Mouse (Mus musculus): ENCODE measurements around the gene Tsc22d4.

Gene Tsc22d4

GRCm38 (mm10) chr5:137745214-137746171, at the start of gene Tsc22d4:
Gene Tsc22d4, plus strand, starts transcription at chr5:137745730.
- peak; percentile 95 to 97 for DNase-seq

- DNase-seq: no peak
Measured at GRCm38 (mm10) chr5:137695930-137696329, 49.6 kb upstream of the Tsc22d4 start.

DNA sequence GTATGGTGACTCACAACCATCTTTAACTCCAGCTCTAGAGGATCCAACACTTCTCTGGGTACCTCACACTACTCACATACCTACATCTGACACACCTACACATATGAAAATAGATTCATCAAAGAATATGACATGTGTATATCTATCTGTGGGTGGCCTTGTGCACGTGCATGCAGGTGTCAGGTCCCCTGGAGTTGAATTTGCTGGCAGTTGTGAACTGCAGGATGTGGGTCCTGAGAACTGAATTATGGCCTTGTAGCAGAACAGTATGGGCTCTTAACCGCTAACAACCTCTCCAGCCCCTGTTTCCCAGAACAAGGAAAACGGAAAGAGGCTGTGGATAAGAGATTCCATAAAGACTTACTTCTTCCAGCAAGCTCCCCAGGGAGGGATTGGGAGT, 46.5 kb upstream of the Tsc22d4 start:
- peak in 1 of 2 experiments; percentile 55 for DNase-seq

GRCm38 (mm10) chr5:137699850-137700249, 45.7 kb upstream of the Tsc22d4 start:
- no peak for DNase-seq

DNA sequence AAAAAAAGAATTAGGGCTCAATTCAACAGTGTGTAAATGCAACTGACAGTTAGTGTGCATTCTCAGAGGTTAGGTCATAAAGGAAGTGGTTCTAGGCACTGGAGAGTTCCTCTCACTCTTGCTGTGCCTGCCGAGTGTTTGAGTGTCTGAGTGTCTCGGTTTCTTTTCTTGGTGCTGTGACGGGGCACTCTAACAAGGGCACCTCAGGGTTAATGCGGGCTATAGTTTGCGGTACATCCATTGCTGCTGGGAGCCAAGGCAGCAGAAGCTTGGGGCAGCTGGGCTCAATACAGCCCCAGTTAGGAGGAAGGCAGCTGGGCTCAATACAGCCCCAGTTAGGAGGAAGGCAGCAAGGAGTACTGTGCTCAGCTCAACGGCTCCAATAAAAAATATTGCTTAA, 40.3 kb upstream of the Tsc22d4 start:
- peak; percentile 39 to 60 for DNase-seq

- peak; percentile 76 to 84 for DNase-seq
Measured at GRCm38 (mm10) chr5:137706913-137707633, 38.5 kb upstream of the Tsc22d4 start.

DNA sequence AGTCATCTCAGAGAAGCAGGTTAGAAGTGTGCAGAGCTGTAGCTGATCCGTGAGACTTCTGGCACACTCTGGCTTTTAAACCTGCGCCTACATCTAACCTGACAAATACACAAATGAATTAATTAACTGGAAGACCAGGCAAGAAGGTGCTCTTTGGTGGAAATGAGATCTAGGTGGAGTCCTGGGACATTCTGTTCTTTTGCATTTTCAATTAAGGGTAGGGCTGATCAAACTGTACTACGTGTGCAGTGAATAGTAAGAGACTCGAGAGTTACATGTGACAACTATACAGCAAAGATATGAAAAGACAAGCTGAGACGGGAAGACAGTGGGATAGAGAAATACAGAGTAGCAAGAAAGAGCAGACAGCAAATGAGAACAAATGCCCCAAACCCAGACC, 32.1 kb upstream of the Tsc22d4 start:
- no peak for DNase-seq

DNA sequence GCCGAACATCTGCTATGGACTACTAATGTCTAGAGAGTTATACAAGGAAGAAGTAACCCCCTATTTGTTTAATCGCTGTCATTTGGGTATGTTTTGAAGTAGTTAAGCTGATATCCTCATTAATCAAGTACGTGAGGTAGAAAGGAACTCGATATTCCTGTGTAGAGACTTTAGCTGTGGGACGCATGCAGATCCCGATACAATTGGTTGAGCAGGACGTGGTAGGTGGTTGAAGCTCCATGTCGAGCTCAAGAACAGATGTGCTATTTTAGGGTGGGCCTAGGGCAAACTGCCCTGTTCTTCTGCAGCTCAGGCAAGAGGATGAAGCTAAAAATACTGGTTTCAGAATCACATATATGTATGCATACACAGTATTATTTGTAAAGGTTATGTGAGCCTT, 29.8 kb upstream of the Tsc22d4 start:
- no peak for DNase-seq

DNA sequence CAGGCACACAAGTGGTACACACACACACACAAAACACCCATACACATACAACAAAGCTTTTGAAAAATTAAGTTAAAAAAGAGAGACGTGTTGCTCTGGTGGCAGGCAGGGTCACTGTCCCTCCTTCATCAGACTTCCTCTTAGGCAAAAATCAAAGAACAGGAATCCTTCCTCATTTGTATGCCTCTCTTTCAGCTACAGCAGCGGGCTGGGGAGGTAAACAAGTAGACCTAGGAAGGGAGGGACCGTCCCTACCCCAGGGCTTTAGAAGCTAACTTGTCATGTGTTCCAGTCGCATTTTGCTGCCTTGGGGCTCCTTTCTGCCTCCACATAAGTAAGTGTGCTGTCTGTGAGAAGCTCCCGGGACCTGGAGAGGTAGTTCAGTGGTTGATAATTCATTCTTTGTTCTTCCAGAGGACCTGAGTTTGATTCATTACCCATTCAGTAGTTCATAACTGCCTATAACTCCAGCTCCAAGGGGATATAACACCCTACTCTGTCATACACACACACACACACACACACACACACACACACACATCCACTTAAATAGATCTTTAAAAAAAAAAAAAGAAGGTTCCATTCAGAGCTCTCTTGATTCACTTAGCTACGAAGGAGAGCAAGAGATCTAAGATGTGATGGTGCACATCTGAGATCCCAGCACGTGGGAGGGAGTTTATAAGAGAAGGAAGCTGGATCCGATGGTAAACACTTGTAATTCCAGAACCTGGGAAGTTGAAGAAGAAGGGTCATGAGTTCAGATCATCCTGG, 27.3 kb upstream of the Tsc22d4 start:
- DNase-seq: no peak

- no peak for DNase-seq
Measured at GRCm38 (mm10) chr5:137719088-137719487, 26.4 kb upstream of the Tsc22d4 start.

GRCm38 (mm10) chr5:137720558-137721164, 24.9 kb upstream of the Tsc22d4 start:
- peak; percentile 56 to 78 for DNase-seq

- no peak for DNase-seq
Measured at GRCm38 (mm10) chr5:137723840-137724239, 21.7 kb upstream of the Tsc22d4 start.

GRCm38 (mm10) chr5:137726767-137727166, 18.8 kb upstream of the Tsc22d4 start:
- DNase-seq: no peak

GRCm38 (mm10) chr5:137733638-137734288, 11.8 kb upstream of the Tsc22d4 start:
- DNase-seq: no peak

DNA sequence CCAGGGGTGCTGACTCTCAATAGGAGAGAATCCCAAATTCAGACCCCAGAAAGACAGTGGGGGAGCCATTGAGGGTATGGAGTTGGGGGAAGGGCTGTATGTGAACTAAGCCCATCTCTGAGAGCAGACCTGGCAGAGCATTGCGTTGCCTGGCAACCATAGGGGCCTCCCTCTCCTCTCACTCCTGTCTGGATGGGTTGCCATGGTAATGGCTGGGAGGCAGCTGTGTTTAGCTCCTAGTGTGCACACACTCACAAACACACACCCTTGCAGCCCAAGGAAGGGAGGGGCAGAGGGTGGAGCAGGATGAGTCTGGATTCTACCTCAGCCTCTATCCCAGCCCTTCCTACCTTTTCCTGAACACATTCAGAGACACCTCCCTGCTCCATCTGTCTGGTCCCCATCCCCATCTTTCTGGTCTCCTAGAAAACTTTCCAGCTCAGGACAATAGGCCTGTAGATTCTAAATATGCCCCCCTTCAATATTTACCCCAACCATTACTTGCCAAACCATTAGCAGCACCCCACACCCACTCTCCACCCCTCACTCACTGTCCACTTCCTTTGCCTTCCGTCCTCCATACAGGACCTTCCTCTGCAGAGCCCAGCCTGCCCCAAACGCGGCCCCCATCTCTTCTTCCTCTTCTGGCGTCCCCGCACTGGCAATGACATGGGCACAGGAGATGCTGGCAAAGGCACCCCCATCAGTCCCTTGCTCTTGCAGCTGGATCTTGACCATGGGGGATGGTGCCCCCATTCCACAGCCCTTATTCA, 11.1 kb upstream of the Tsc22d4 start:
- DNase-seq: no peak

- DNase-seq: no peak
Measured at GRCm38 (mm10) chr5:137737400-137737940, 8.1 kb upstream of the Tsc22d4 start.

- DNase-seq: no peak
Measured at GRCm38 (mm10) chr5:137738516-137738915, 7.0 kb upstream of the Tsc22d4 start.

DNA sequence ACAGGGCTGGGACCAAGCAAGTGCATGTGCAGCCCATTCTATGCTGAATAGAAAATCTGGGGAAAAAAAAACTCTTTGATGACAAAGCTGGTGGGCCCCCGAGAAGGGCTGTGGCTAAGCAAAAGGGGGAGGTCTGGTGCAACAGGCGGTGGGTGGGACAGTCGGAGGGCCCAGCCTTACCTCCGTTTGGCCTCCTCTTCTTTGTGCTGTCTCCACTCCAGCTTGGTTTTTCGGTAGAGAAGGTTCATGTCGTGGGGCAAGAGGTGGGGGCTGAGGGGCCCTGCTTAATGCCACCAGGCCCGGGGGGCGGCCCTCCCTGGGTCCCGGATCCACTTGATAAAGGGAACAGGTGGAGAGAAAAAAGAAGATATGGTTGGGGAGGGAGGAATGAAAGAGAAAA, 6.1 kb upstream of the Tsc22d4 start:
- DNase-seq: no peak

DNA sequence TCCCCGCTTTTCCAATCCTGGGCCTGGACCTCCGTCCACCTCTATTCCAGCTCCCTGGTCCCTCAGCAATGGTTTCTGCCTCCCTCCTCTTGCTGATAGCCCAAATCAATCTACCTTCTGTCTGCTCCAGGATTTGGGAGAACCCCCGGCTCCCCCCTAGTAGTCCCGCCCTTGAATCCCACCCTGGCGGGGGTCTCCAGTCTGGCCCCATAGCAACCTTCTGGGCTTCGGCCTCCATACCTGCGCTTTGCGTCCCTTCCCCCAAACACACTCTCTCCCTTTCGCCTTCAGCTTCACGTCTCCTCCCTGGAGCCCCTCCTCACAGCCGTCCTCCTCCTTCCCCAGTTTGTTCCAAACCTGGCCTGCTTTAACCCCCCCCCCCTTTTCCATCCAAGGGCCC, 5.0 kb upstream of the Tsc22d4 start:
- DNase-seq: no peak

GRCm38 (mm10) chr5:137741023-137741931, 4.3 kb upstream of the Tsc22d4 start, which contains the start of gene Nyap1:
Gene Nyap1, minus strand, starts transcription at chr5:137741607.
- peak; percentile 85 to 88 for DNase-seq

Data from thymus, adult 18-20 months (tissue).